Mouse (Mus musculus) forebrain, embryonic 14.5 days (tissue): ENCODE measurements around the gene Gls2. TPM values are rescaled to one million over a fixed set of nuclear protein-coding genes. Genes with fewer than 3 reads are reported as not detected.
"Not testable (repeated sequence)": the region's sequence is repeated elsewhere in the genome, so short reads cannot be mapped to it uniquely, and the experiment has no call there.

ENCODE experiments used
- ATAC-seq: fragments of 200-750 bp; cut with Nextera tagmentation; 2 replicates; pipeline ENCODE4 v1.8.0; 2017; ENCODE audit warnings: mild to moderate bottlenecking, moderate library complexity
- DNase-seq: peaks from one replicate; pipeline ENCODE4 v3.0.0-alpha.2; 2015; ENCODE audit warnings: low spot score
- H3K27ac ChIP-seq: fragments of 300-500 bp; sonication (generic); 2 replicates; pipeline ENCODE4 v1.5.1; 2014; ENCODE audit warnings: low read depth, mild to moderate bottlenecking, control low read depth, low read length, moderate library complexity
- H3K27me3 ChIP-seq: fragments of 300-500 bp; sonication (generic); replicated peaks from 2 replicates; pipeline ENCODE4 v1.6.1; 2014; ENCODE audit warnings: low read length, control low read depth, mixed read lengths; ENCODE audit not compliant: control insufficient read depth, insufficient read depth
- H3K36me3 ChIP-seq: fragments of 300-500 bp; sonication (generic); 2 replicates; pipeline ENCODE4 v1.6.1; 2014; ENCODE audit warnings: low read length, control low read depth; ENCODE audit not compliant: control insufficient read depth, insufficient read depth
- H3K4me1 ChIP-seq: fragments of 300-500 bp; sonication (generic); 2 replicates; pipeline ENCODE4 v1.6.1; 2014; ENCODE audit warnings: antibody characterized with exemption, low read length, control low read depth; ENCODE audit not compliant: control insufficient read depth, insufficient read depth
- H3K4me2 ChIP-seq: fragments of 300-500 bp; sonication (generic); 2 replicates; pipeline ENCODE4 v1.6.1; 2014; ENCODE audit warnings: mild to moderate bottlenecking, control low read depth, low read length
- H3K4me3 ChIP-seq: fragments of 300-500 bp; sonication (generic); 2 replicates; pipeline ENCODE4 v1.5.1; 2014; ENCODE audit warnings: low read depth, low read length, control low read depth
- H3K9ac ChIP-seq: fragments of 300-500 bp; sonication (generic); 2 replicates; pipeline ENCODE4 v1.6.1; 2014; ENCODE audit warnings: mild to moderate bottlenecking, low read length, control low read depth, moderate library complexity
- H3K9me3 ChIP-seq: fragments of 300-500 bp; sonication (generic); replicated peaks from 2 replicates; pipeline ENCODE4 v1.6.1; 2016; ENCODE audit warnings: low read length, control low read depth, mixed read lengths; ENCODE audit not compliant: control insufficient read depth
- WGBS: fragments of 180-500 bp; shearing (Covaris S2); extraction: QIAGEN DNeasy Blood & Tissue Kit; methylation state at CpG from one replicate; pipeline ENCODE4 v1.1.7; 2014; 5-methylcytosine and 5-hydroxymethylcytosine counted together
- polyA plus RNA-seq: library from polyadenylated mRNA; unstranded; fragments of >200 nt; fragmentation: Nextera tagmentation; extraction: Ambion mirVana; gene quantifications from 2 replicates; pipeline ENCODE4 v1.2.1, GENCODE M21; 2014

Gene Gls2
- polyA plus RNA-seq, 1 experiment from 2014 or later: 0.95 TPM

- no peak overlapping the region for H3K27ac ChIP-seq
- DNase-seq (peak; percentile 90), ATAC-seq (0 out of 2 replicates have a peak, but pooled peaks have one; percentile 44)
- H3K36me3 ChIP-seq: no peaks in the 10 kb centered on the region
- H3K4me3 ChIP-seq: no peak overlapping the region
- no peaks in the 10 kb centered on the region for H3K4me1 ChIP-seq
- no peak overlapping the region for H3K9ac ChIP-seq
- no peaks in the 10 kb centered on the region for H3K9me3 ChIP-seq
- 45% methylated on average over 2 of the region's 2 CpGs for WGBS
- H3K27me3 ChIP-seq: no peaks in the 10 kb centered on the region
- H3K4me2 ChIP-seq: no peak overlapping the region
Measured at GRCm38 (mm10) chr10:128188242-128188877, 5.9 kb upstream of the Gls2 start.

GRCm38 (mm10) chr10:128191472-128191871 is 2.8 kb upstream of the Gls2 start:
- H3K4me3 ChIP-seq: no peak overlapping the region
- H3K9me3 ChIP-seq: no peaks in the 10 kb centered on the region
- H3K9ac ChIP-seq: no peak overlapping the region
- no peaks in the 10 kb centered on the region for H3K36me3 ChIP-seq
- DNase-seq: no peak
- no peak overlapping the region for H3K27ac ChIP-seq
- H3K4me1 ChIP-seq: peaks cover 6% of the 10 kb centered on the region
- no peak for ATAC-seq
- H3K27me3 ChIP-seq: peaks cover 10% of the 10 kb centered on the region
- no peak overlapping the region for H3K4me2 ChIP-seq
- 87% methylated on average over 2 of the region's 2 CpGs for WGBS

- not testable (repeated sequence) for ATAC-seq, H3K9ac ChIP-seq, H3K36me3 ChIP-seq, H3K4me2 ChIP-seq, H3K4me1 ChIP-seq, DNase-seq, H3K4me3 ChIP-seq, H3K9me3 ChIP-seq, H3K27ac ChIP-seq
- peaks cover 10% of the 10 kb centered on the region for H3K27me3 ChIP-seq
- WGBS: 93% methylated on average over 3 of the region's 3 CpGs
Measured at GRCm38 (mm10) chr10:128192030-128192766, 2.1 kb upstream of the Gls2 start.

GRCm38 (mm10) chr10:128193113-128193512 is 1.1 kb upstream of the Gls2 start:
- ATAC-seq (no peak), DNase-seq (no peak)
- H3K36me3 ChIP-seq: no peaks in the 10 kb centered on the region
- WGBS: 94% methylated on average over 6 of the region's 6 CpGs
- no peak overlapping the region for H3K4me3 ChIP-seq
- no peaks in the 10 kb centered on the region for H3K9me3 ChIP-seq
- no peak overlapping the region for H3K27ac ChIP-seq
- H3K4me2 ChIP-seq: no peak overlapping the region
- peaks cover 10% of the 10 kb centered on the region for H3K27me3 ChIP-seq
- peaks cover 6% of the 10 kb centered on the region for H3K4me1 ChIP-seq
- H3K9ac ChIP-seq: no peak overlapping the region

GRCm38 (mm10) chr10:128194551-128195461 is 549 bp downstream of the Gls2 start:
- Histone ChIP-seq H3K9ac (peak overlapping the region; percentile 72), H3K4me2 (peak overlapping the region; percentile 99), H3K36me3 (no peaks in the 10 kb centered on the region), H3K27ac (no peak overlapping the region; the same call in 1 of the 2 replicates), H3K4me3 (peak overlapping the region; percentile 66), H3K27me3 (peaks cover 10% of the 10 kb centered on the region), H3K4me1 (peaks cover 6% of the 10 kb centered on the region), H3K9me3 (no peaks in the 10 kb centered on the region)
- ATAC-seq (peak; percentile 92), DNase-seq (peak; percentile 45)
- under 1% methylated on average over 69 of the region's 79 CpGs for WGBS

GRCm38 (mm10) chr10:128201856-128202255 is 7.6 kb downstream of the Gls2 start:
- 81% methylated on average over 6 of the region's 6 CpGs for WGBS
- Histone ChIP-seq H3K4me1 (no peaks in the 10 kb centered on the region), H3K4me2 (no peak overlapping the region), H3K9ac (no peak overlapping the region), H3K27me3 (no peaks in the 10 kb centered on the region), H3K4me3 (no peak overlapping the region), H3K36me3 (0 out of 2 replicates have a peak, but pooled peaks cover 5% of the 10 kb centered on the region), H3K27ac (no peak overlapping the region), H3K9me3 (no peaks in the 10 kb centered on the region)
- DNase-seq (no peak), ATAC-seq (no peak)

- Histone ChIP-seq H3K4me1 (no peaks in the 10 kb centered on the region), H3K36me3 (0 out of 2 replicates have a peak, but pooled peaks cover 8% of the 10 kb centered on the region), H3K27me3 (no peaks in the 10 kb centered on the region), H3K27ac (no peak overlapping the region), H3K9me3 (no peaks in the 10 kb centered on the region), H3K4me2 (no peak overlapping the region), H3K4me3 (no peak overlapping the region), H3K9ac (no peak overlapping the region)
- DNase-seq (no peak), ATAC-seq (no peak)
- 91% methylated on average over 15 of the region's 15 CpGs for WGBS
Measured at GRCm38 (mm10) chr10:128204941-128205340, 10.7 kb downstream of the Gls2 start.

GRCm38 (mm10) chr10:128208326-128208725 is 14.1 kb downstream of the Gls2 start:
- no peaks in the 10 kb centered on the region for H3K27me3 ChIP-seq
- H3K9ac ChIP-seq: no peak overlapping the region
- ATAC-seq (no peak), DNase-seq (no peak)
- no peak overlapping the region for H3K27ac ChIP-seq
- no peak overlapping the region for H3K4me2 ChIP-seq
- peaks cover 4% of the 10 kb centered on the region; the same call in 1 of the 2 replicates for H3K4me1 ChIP-seq
- WGBS: 93% methylated on average over 10 of the region's 10 CpGs
- no peaks in the 10 kb centered on the region for H3K9me3 ChIP-seq
- H3K4me3 ChIP-seq: no peak overlapping the region
- H3K36me3 ChIP-seq: 0 out of 2 replicates have a peak, but pooled peaks cover 8% of the 10 kb centered on the region
